Mouse (Mus musculus) lung, adult 2 months (tissue): ENCODE measurements around the gene Vwa8. TPM values are rescaled to one million over a fixed set of nuclear protein-coding genes. Genes with fewer than 3 reads are reported as not detected.

ENCODE experiments used
- DNase-seq: peaks from one replicate; pipeline ENCODE4 v3.0.0; 2022
- H3K4me1 ChIP-seq: fragments of 200-500 bp; 2 replicates; pipeline ENCODE4 v1.6.1; 2011; ENCODE audit warnings: low read length; ENCODE audit not compliant: control insufficient read depth, insufficient read depth
- H3K4me3 ChIP-seq: fragments of 200-500 bp; replicated peaks from 2 replicates; pipeline ENCODE3; 2011; ENCODE audit warnings: low read depth, mild to moderate bottlenecking, control low read depth, low read length; ENCODE audit errors: extremely low read depth
- CTCF ChIP-seq: fragments of 200-500 bp; IDR thresholded peaks from 2 replicates; pipeline ENCODE4 v1.5.1; 2011; ENCODE audit warnings: mild to moderate bottlenecking, low read length, control low read depth; ENCODE audit not compliant: insufficient read depth
- POLR2A ChIP-seq: fragments of 200-500 bp; IDR thresholded peaks from 2 replicates; pipeline ENCODE4 v1.6.1; 2011; ENCODE audit warnings: low read depth, mild to moderate bottlenecking, control low read depth, low read length, borderline replicate concordance; ENCODE audit errors: extremely low read depth
- WGBS: fragments of 180-500 bp; shearing (Covaris S2); methylation state at CpG from one replicate; pipeline ENCODE4 v1.1.7; 2018; 5-methylcytosine and 5-hydroxymethylcytosine counted together
- polyA plus RNA-seq: library from polyadenylated mRNA; depleted of rRNA; stranded (reverse); fragments of >200 nt; gene quantifications from 2 replicates; pipeline ENCODE4 v1.2.3, GENCODE M21; 2012

Gene Vwa8
- polyA plus RNA-seq, 1 experiment, result 16.3 TPM

DNA sequence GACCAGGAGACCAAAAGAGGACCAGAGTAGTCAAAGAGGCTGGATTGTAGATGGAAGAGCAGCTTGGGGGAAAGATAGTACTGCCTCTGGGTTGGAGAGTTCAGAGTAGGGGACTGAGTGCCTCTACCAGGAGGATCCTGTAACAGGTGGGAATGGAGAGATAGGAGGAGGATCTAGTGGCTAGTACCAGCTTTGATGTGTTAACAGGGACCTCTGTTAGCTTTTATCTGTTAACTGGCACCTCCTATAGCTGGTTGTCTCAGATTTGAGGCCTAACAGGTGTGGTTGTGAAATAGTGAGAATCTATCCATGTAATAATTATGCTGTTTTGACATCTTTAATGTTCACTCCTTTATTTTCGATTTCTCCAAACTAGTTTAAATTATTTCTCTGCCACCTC is 904 bp upstream of the Vwa8 start:
- 80% methylated on average over 1 of the region's 1 CpGs for WGBS
- no peak for DNase-seq
- Histone ChIP-seq H3K4me3 (no peak overlapping the region), H3K4me1 (peaks cover 9% of the 10 kb centered on the region)
- TF ChIP-seq CTCF (no peak), POLR2A (no peak)

DNA sequence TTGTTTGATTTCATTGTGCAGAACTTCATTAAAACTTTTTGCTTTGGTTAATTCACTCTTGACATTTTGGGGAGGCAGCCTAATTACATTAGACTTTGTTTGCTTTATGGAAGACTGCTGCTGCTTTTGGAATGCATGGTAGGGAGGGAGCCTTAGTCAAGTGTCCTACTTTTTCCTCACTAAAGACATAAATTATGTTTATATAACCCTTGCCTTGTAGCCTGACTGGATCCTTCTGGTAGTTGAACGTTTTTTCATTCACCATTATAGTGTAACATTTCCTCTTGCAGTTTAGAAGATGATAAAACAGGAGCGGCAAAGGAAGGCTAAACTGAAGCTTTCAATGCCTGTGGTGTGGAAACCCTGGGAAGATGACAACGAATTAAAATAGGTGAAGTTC is 375 bp upstream of the Vwa8 start:
- TF ChIP-seq CTCF (no peak), POLR2A (no peak)
- WGBS, result 2% methylated on average over 3 of the region's 3 CpGs
- no peak for DNase-seq
- H3K4me1 ChIP-seq, result peaks cover 9% of the 10 kb centered on the region
- peak overlapping the region; percentile 97 for H3K4me3 ChIP-seq

DNA sequence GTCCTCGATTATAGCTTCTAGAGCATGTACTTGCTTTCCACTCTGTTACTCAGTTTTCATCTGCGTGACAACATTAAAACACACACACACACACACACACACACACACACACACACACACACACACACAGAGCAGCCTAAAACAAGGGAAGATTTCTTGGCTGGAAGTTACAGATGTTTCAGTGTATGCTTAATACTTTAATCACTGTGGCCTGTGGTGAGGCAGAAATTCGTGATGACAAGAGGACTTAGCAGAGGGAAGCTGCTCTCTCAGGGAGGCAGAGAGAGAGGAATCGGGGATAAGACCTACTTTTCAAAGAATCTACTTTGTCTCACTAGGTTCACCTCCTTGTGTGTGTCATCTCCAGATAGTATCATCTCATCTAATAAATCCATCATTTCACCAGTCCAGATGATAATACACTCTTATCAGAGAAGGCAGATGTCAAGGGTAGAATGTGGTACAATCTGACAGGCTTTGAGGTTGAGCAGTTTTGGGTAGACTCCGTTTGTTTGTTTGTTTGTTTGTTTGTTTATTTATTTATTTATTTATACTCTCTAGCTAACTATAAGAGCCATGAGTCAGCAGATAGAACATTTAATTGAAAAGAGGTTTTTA is 1.2 kb downstream of the Vwa8 start:
- Histone ChIP-seq H3K4me1 (peaks cover 9% of the 10 kb centered on the region), H3K4me3 (peak overlapping the region; percentile 23)
- DNase-seq, result no peak
- 36% methylated on average over 5 of the region's 5 CpGs for WGBS
- TF ChIP-seq CTCF (no peak), POLR2A (no peak)

DNA sequence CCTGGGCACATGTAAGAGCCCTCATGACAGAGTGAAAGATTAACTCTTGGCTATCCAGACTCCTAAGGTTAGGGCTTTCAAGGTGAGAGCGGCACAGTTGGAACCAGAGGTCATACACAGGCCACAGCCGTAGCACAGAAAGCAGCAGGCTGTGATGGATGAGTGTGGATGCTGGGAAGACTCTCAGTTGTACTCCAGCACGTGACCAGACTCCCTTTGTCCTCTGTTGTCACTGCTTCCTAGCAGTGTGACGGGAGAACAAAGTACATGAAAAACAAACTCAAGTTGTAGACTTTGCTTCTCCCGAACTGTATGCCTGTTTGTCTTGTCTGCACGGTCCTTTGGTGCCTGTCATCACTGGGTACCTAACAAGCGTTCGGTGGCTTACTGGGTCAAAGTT is 1.8 kb downstream of the Vwa8 start:
- 29% methylated on average over 8 of the region's 8 CpGs for WGBS
- no peak for TF ChIP-seq POLR2A
- TF ChIP-seq CTCF, result no peak

DNA sequence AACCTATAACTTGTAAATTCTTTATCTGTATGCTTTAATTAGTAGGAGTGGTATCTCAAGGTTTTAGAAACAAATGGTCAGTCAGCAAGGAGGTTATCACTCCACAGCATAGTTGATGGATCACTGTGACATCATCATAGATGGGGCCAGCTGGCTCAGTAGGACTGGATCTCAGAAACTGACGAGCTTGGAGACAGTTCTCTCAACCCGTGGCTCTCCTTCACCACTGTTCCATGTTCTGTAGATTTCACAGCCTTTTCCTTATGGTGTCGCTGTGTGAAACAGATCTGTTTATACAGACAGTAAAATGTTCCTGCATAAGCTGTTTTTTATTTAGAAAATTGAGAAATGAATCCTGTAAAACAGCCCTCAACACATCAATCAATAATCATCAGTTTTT is 2.5 kb downstream of the Vwa8 start:
- Histone ChIP-seq H3K4me1 (peaks cover 9% of the 10 kb centered on the region), H3K4me3 (no peak overlapping the region)
- WGBS, result 41% methylated on average over 3 of the region's 3 CpGs
- TF ChIP-seq POLR2A, result no peak
- no peak for TF ChIP-seq CTCF
- no peak for DNase-seq

More for the DNA sequence above, 1.8 kb downstream of the Vwa8 start:
- Histone ChIP-seq H3K4me1 (peaks cover 9% of the 10 kb centered on the region), H3K4me3 (no peak overlapping the region)
- no peak for DNase-seq

DNA sequence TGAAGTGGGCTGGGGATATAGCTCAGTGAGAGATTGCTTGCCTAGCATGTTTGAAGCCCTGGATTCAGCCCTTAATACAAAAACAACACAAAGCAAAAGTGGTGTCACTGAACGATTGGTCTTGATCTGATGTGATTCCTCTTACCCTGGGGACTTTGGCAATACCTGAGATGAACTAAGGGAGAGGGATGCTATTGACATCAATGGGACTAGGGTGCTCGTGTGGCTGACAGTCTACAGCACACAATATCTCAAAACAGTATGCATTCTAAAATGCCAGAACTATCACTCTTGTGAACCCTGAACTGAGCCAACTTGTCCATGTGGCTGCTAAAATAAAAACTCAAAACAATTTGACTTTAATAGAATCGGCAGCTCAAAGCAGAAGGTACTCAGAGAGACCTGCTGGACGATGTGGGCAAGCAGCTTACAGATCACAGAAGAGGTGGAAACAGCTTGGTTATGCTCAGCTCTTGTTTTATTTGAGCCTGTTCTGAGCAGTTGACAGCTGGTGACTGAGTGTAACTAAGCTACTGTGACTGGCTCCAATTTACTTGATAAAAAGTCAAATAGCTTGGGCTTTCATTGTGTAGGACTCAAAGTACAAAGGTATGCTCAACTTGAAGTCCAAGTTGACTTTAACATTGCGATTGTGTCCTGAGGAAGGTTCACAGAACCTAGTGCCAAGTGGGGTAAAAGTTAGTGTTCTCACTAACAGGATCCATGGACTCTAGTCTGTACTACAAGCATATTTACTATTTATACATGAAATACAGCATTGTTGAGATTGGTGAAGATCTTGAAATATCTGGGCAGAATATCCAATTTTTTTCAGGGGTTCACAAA is 3.8 kb downstream of the Vwa8 start:
- 81% methylated on average over 5 of the region's 5 CpGs for whole genome bisulfite sequencing
- no peak for DNase-seq

DNA sequence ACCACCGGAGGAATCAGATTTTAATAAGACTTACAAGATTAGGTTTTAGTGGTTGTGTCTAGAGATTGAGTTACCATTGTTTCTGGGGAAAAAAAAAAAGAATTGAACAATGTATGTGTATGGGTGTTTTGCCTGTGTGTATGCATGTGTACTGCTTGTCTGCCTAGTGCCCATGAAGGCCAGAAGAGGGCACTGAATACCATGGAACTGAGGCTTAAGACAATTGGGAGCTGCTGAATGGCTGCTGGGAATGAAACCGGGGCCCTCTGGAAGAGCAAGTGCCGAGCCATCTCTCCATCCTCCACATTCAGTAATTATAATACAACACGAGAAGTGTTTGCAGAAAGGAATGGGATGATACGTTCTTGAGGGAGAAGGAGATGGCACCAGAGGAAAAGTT is 12.3 kb downstream of the Vwa8 start:
- 96% methylated on average over 5 of the region's 5 CpGs for WGBS
- TF ChIP-seq POLR2A (no peak), CTCF (no peak)
- H3K4me1 ChIP-seq, result peaks cover 5% of the 10 kb centered on the region; the same call in 1 of the 2 replicates

More for the DNA sequence above, 3.8 kb downstream of the Vwa8 start:
- TF ChIP-seq CTCF, result no peak
- no peak for TF ChIP-seq POLR2A
- Histone ChIP-seq H3K4me3 (no peak overlapping the region), H3K4me1 (peaks cover 9% of the 10 kb centered on the region)

DNA sequence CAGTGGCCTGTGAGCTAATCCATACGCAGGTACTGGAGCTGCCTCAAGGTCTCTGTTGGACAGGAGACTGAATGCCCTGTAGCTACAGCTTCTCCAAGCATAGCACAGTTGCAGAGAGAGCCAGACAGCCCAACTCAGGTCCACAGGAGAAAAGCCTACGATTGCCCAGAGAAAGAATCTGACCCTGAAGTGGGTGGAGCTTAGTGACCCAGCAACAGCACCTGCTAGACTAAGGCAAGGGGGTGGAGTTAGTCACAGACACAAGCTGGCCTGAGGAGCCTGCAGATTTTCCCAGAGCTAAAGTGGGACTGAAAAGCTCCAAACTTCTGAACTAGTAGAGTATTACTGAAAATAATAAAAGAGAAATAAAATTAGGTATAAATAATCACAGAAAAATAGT is 21.2 kb downstream of the Vwa8 start:
- Histone ChIP-seq H3K4me1 (no peaks in the 10 kb centered on the region), H3K4me3 (no peak overlapping the region)
- no peak for TF ChIP-seq POLR2A
- DNase-seq, result no peak
- 58% methylated on average over 2 of the region's 2 CpGs for WGBS

More for the DNA sequence above, 12.3 kb downstream of the Vwa8 start:
- no peak for DNase-seq
- no peak overlapping the region for H3K4me3 ChIP-seq

DNA sequence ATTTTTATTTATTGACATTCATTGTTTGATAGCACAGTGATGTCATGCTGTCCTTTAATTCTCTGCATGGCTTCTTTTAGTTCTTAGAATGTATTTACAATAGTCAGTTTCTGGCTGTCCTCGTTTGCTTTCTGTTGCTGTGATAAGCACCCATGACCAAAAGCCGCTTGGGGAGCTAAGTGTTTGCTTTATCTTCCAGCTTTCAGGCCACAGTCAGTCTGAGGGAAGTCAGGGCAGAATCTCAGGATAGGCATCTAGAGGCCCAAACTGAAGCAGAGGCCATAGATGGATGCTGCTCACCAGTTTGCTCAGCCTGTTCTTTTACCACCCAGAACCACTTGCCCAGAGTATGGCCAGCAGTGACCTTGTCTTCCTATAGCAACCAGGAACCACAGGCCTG is 28.3 kb downstream of the Vwa8 start:
- TF ChIP-seq CTCF (no peak), POLR2A (no peak)
- 60% methylated on average over 2 of the region's 2 CpGs for WGBS
- DNase-seq, result no peak

DNA sequence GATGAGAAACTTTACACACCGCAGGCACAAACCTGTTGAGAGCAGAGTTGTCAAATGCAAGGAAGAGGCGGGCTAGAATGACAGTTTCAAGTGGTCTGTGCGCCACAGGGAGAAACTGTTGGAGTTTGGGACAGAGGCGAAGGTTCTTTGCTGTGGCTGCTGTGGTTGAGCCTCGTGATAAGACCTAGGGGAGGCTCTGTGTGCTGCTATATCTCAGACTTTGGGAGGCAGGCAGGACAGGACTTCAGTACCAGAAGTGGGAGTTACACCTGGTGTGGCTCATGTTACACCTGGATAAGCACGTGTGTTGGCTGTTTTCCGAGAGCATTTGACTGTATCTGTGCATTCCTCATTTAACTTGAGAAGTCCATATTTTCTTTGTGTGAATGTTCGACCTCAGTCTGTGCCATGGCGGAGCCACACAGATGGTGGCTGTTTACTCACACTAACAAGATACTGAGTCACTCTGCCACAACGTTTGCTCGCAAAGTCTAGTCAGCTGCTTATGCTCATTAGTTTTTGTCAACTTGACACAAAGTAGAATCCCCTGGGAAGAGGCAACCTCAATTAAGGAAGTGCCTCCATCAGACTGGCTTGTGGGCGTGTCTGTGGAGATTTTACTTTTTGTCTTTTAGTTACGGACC is 29.7 kb downstream of the Vwa8 start:
- WGBS, result 65% methylated on average over 13 of the region's 13 CpGs
- no peaks in the 10 kb centered on the region for H3K4me1 ChIP-seq
- TF ChIP-seq CTCF, result no peak
- TF ChIP-seq POLR2A, result no peak
- no peak for DNase-seq
- no peak overlapping the region for H3K4me3 ChIP-seq

More for the DNA sequence above, 28.3 kb downstream of the Vwa8 start:
- H3K4me1 ChIP-seq, result no peaks in the 10 kb centered on the region
- no peak overlapping the region for H3K4me3 ChIP-seq
